ENCODE assay signal across 30 mouse cellular contexts in the genomic region with DNA sequence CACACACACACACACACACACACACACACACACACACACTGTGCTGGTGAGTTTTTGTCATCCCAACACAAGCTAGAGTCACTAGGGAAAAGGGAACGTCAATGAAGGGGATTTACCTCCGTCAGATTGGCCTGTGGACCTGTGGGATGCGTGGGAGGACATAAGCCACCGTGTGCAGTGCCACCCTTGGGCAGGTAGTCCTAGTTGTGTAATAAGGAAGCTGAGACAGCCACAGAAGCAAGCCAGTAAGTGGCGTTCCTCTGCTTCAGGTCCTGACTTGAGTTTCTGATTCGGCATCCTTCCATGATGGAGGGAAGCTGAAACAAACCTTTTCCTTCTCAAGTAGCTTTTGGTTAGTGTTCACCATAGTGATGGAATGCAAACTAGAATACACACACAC. TPM values are rescaled to one million over a fixed set of nuclear protein-coding genes. Genes with fewer than 3 reads are reported as not detected.
DNase-seq lines count a peak whose midpoint lies in the region; ATAC-seq lines count a peak whose summit lies in the region.
"Had no signal": no experiment of that assay in that cellular context is flagged by ENCODE, and none has a peak within 500 bp of the region (broad histone marks: within the 10 kb centered on the region; RNA-seq: fewer than 3 reads in every experiment).

No protein-coding gene starts in this region.

- peak; percentile 51 for ATAC-seq in CD4-positive, CD25-positive, alpha-beta regulatory T cell, adult 4 months
- ATAC-seq in monocyte, adult 5-6 weeks (replicated peaks; ENCODE audit: insufficient number of reproducible peaks, low FRiP score, low TSS enrichment, poor library complexity, severe bottlenecking) = no peak
- ATAC-seq: forebrain, embryonic 14.5 days; forebrain, embryonic 16.5 days had no signal

- DNase-seq in CD4-positive helper T cell, adult 2 months (ENCODE audit: low read depth, low spot score) = peak; percentile 81
- DNase-seq in fat pad, adult 2 months (ENCODE audit: extremely low read depth, low read depth, low spot score) = peak; percentile 97
- peak; percentile 72 for DNase-seq in induced T-regulatory cell, adult 2 months (ENCODE audit: low read depth)
- no peak for DNase-seq in kidney, adult 9 months
- DNase-seq in adrenal gland, postnatal 25 days = no peak
- DNase-seq in embryo, embryonic 10.5 days (ENCODE audit: low spot score) = no peak
- DNase-seq: adrenal gland, adult 8-10 months; adrenal gland, postnatal 14 days; cerebellum, adult 11 months; cerebellum, adult 18-20 months; cerebellum, adult 8-10 months; cerebellum, adult 9-11 months; cerebellum, postnatal 14 days; cerebellum, postnatal 36 days had no signal

RNA-seq across cellular contexts. Expression of a gene that starts 8.1 kb away (rescaled TPM):
- not detected for polyA plus RNA-seq in CD4-positive, CD25-positive, alpha-beta regulatory T cell, adult 4 months (2017; shearing (Covaris generic))
- total RNA-seq in monocyte, adult 5-6 weeks (2017) = not detected in 3 replicates
- total RNA-seq in adrenal gland, postnatal 25 days (2021) = 1.5 and 1.7 TPM in 2 replicates
- total RNA-seq: common myeloid progenitor, adult 5-6 weeks; MEL had no signal
- polyA plus RNA-seq: activated CD4-positive, CD25-positive, alpha-beta regulatory T cell, adult 4 months; frontal cortex, adult 2 months had no signal

RNA-seq across cellular contexts. Expression of a gene that starts 32.0 kb away (rescaled TPM):
- polyA plus RNA-seq in CD4-positive, CD25-positive, alpha-beta regulatory T cell, adult 4 months (2017; shearing (Covaris generic)) = not detected
- total RNA-seq in monocyte, adult 5-6 weeks (2017) = not detected in 3 replicates
- total RNA-seq in adrenal gland, postnatal 25 days (2021) = not detected in 2 replicates
- total RNA-seq: adrenal gland, adult 18-20 months; adrenal gland, adult 8-10 months; adrenal gland, postnatal 14 days; adrenal gland, postnatal 4 days; common myeloid progenitor, adult 5-6 weeks had no signal
- polyA plus RNA-seq: activated CD4-positive, CD25-positive, alpha-beta regulatory T cell, adult 4 months; brain, embryonic 14.5 days; embryonic facial prominence, embryonic 10.5 days; embryonic facial prominence, embryonic 12.5 days; embryonic facial prominence, embryonic 14.5 days; forebrain, embryonic 10.5 days; forebrain, embryonic 12.5 days; forebrain, embryonic 14.5 days; forebrain, embryonic 16.5 days; frontal cortex, adult 2 months had no signal

RNA-seq across cellular contexts. Expression of a gene that starts 33.9 kb away (rescaled TPM):
- under 1 TPM in 1 of 2 experiments, not detected in 1; 0.90 TPM for polyA plus RNA-seq in CD4-positive, CD25-positive, alpha-beta regulatory T cell, adult 4 months (2017; shearing (Covaris generic))
- 7.5 to 10.6 TPM (median 9.6 TPM) in 3 replicates for total RNA-seq in monocyte, adult 5-6 weeks (2017)
- 7.1 and 7.4 TPM in 2 replicates for total RNA-seq in adrenal gland, postnatal 25 days (2021)
- polyA plus RNA-seq: embryonic facial prominence, embryonic 10.5 days; forebrain, embryonic 10.5 days; forebrain, embryonic 12.5 days; forebrain, embryonic 14.5 days; forebrain, embryonic 16.5 days had no signal

RNA-seq across cellular contexts. Expression of a gene that starts 57.1 kb away (rescaled TPM):
- under 1 TPM in 1 of 2 experiments, not detected in 1; 0.31 TPM for polyA plus RNA-seq in CD4-positive, CD25-positive, alpha-beta regulatory T cell, adult 4 months (2017; shearing (Covaris generic))
- total RNA-seq in monocyte, adult 5-6 weeks (2017) = not detected in 3 replicates
- total RNA-seq in adrenal gland, postnatal 25 days (2021) = 0.39 TPM in 1 of 2 replicates, not detected in the other
- total RNA-seq: common myeloid progenitor, adult 5-6 weeks had no signal

RNA-seq across cellular contexts. Expression of a gene that starts 57.1 kb away (rescaled TPM):
- 10 to 100 TPM; 13.8 to 19.6 TPM for polyA plus RNA-seq in CD4-positive, CD25-positive, alpha-beta regulatory T cell, adult 4 months (2017; shearing (Covaris generic))
- total RNA-seq in monocyte, adult 5-6 weeks (2017) = 4.8 to 9.7 TPM (median 7.9 TPM) in 3 replicates
- total RNA-seq in adrenal gland, postnatal 25 days (2021) = 26.0 and 38.2 TPM in 2 replicates

Comparison
In these comparisons a context has a peak if more than half of its experiments do, and no peak if none do; other contexts are left out.
1. DNase-seq: peak in CD4-positive helper T cell, adult 2 months (single experiment), fat pad, adult 2 months (single experiment) and induced T-regulatory cell, adult 2 months (single experiment); none in kidney, adult 9 months (single experiment), adrenal gland, postnatal 25 days (single experiment) and embryo, embryonic 10.5 days (single experiment).